Comparison of ENCODE assay signal across 7 mouse cellular contexts in the genomic region with DNA sequence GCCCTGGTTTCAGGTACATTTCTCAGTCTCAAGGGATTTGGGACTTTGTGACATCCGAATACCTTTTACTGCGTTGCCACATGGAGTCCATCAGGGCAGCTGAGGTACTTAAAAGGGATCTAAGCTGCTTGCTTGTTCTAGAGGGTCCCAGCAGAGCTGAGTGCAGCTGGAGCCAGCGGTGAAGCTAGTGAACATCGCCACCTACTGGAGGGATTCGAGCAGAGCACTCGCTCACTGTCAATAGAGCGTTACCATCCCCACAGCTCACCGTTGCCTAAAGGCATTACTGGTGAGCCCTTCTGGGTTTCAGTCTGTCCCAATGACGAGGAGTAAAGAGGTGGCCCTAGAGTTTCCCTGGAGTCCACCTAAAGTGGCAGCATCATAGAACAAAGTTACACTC. TPM values are rescaled to one million over a fixed set of nuclear protein-coding genes. Genes with fewer than 3 reads are reported as not detected.
DNase-seq lines count a peak whose midpoint lies in the region; ATAC-seq and TF ChIP-seq lines count a peak whose summit lies in the region.

No protein-coding gene starts in this region.

- H3K27me3 ChIP-seq in embryonic facial prominence, embryonic 12.5 days, result no peaks in the 10 kb centered on the region
- no peaks in the 10 kb centered on the region for H3K27me3 ChIP-seq in lung, embryonic 16.5 days (ENCODE audit: control insufficient read depth, insufficient read depth, low read depth, low read length)

- H3K4me2 ChIP-seq in embryonic facial prominence, embryonic 12.5 days (replicated peaks), result no peak overlapping the region
- no peak overlapping the region for H3K4me2 ChIP-seq in lung, embryonic 16.5 days (ENCODE audit: low read depth, low read length)

- WGBS in embryonic facial prominence, embryonic 12.5 days, result 3% methylated on average over 9 of the region's 9 CpGs
- 6% methylated on average over 9 of the region's 9 CpGs for WGBS in lung, embryonic 16.5 days

- peak; percentile 76 for DNase-seq in ES-E14 (ENCODE audit: low read depth, low spot score)
- peak; percentile 59 to 64 for DNase-seq in adrenal gland, adult 18-20 months (ENCODE audit: low spot score in 2 of 2)
- peak; percentile 63 to 81 for DNase-seq in heart, postnatal 14 days
- peak; percentile 63 to 86 for DNase-seq in kidney, postnatal 36 days
- DNase-seq in retina, embryonic 14.5 days (ENCODE audit: low spot score), result peak; percentile 94

- H3K4me3 ChIP-seq in ES-E14 (ENCODE audit: insufficient read depth in 1 of 2, low read depth in 1 of 2, low read length in 2 of 2, poor library complexity in 1 of 2, severe bottlenecking in 1 of 2), result no peak overlapping the region
- no peak overlapping the region for H3K4me3 ChIP-seq in embryonic facial prominence, embryonic 12.5 days
- no peak overlapping the region for H3K4me3 ChIP-seq in lung, embryonic 16.5 days (ENCODE audit: low read length)

- H3K27ac ChIP-seq in ES-E14 (ENCODE audit: insufficient read depth, low read depth, low read length, poor library complexity, severe bottlenecking), result no peak overlapping the region
- H3K27ac ChIP-seq in embryonic facial prominence, embryonic 12.5 days, result no peak overlapping the region
- H3K27ac ChIP-seq in lung, embryonic 16.5 days (ENCODE audit: low read length), result no peak overlapping the region

- in situ Hi-C loops in ES-E14 (cut with MboI; ENCODE audit: low sequenced_read_pairs in 2 of 2, unreplicated experiment in 2 of 2), result loop anchor here in 1 of 2 experiments (10.0 kb wide), 1 partner anchor 101 kb away; a partner anchor contains a TSS

- H3K9ac ChIP-seq in ES-E14 (ENCODE audit: insufficient read depth, low read depth, low read length, poor library complexity, severe bottlenecking), result no peak overlapping the region
- H3K9ac ChIP-seq in embryonic facial prominence, embryonic 12.5 days, result no peak overlapping the region
- H3K9ac ChIP-seq in lung, embryonic 16.5 days (ENCODE audit: low read length), result no peak overlapping the region

- intact Hi-C loops in heart, postnatal 14 days (cut with DNase I), result loop anchor here (10.0 kb wide), 1 partner anchor 101 kb away; a partner anchor contains a TSS

- H3K9me3 ChIP-seq in ES-E14 (ENCODE audit: control insufficient read depth, insufficient read depth, low read depth, low read length), result 0 out of 2 replicates have a peak, but pooled peaks cover 4% of the 10 kb centered on the region
- H3K9me3 ChIP-seq in embryonic facial prominence, embryonic 12.5 days, result peaks cover 5% of the 10 kb centered on the region; the same call in 1 of the 2 replicates
- no peaks in the 10 kb centered on the region; the same call in 1 of the 2 replicates for H3K9me3 ChIP-seq in lung, embryonic 16.5 days (ENCODE audit: control insufficient read depth, low read length)

- ATAC-seq in embryonic facial prominence, embryonic 12.5 days (ENCODE audit: insufficient number of reproducible peaks, insufficient read depth, low FRiP score, low TSS enrichment), result peak; percentile 48; the same call in 1 of the 2 replicates
- ATAC-seq in lung, embryonic 16.5 days (ENCODE audit: low read depth), result peak; percentile 86

- H3K4me1 ChIP-seq in ES-E14 (ENCODE audit: control insufficient read depth in 2 of 2, insufficient read depth in 2 of 2, low read length in 2 of 2, poor library complexity in 1 of 2), result peaks cover 0 to 1% of the 10 kb centered on the region in 2 experiments; a peak in 1 of 4 replicates
- 0 out of 2 replicates have a peak, but pooled peaks cover 1% of the 10 kb centered on the region for H3K4me1 ChIP-seq in embryonic facial prominence, embryonic 12.5 days
- no peaks in the 10 kb centered on the region for H3K4me1 ChIP-seq in lung, embryonic 16.5 days (replicated peaks; ENCODE audit: control insufficient read depth, insufficient read depth, low read length)

- peaks cover 5% of the 10 kb centered on the region; the same call in 1 of the 2 replicates for H3K36me3 ChIP-seq in ES-E14 (ENCODE audit: control insufficient read depth, insufficient read depth, low read length, poor library complexity, severe bottlenecking)
- H3K36me3 ChIP-seq in embryonic facial prominence, embryonic 12.5 days, result peaks cover 4% of the 10 kb centered on the region; the same call in 1 of the 2 replicates
- H3K36me3 ChIP-seq in lung, embryonic 16.5 days (ENCODE audit: control insufficient read depth, insufficient read depth, low read length), result peaks cover 5% of the 10 kb centered on the region; the same call in 1 of the 2 replicates

TF ChIP-seq in ES-E14, 5 proteins besides CTCF, POLR2A, EP300 and RAD21:
- no peak for TF ChIP-seq MAFK (IDR thresholded peaks at IDR 0.05; ENCODE audit: insufficient read depth, low read depth, low read length)
- peak; percentile 63; the same call in 1 of the 2 replicates for TF ChIP-seq ZC3H11A (IDR thresholded peaks at IDR 0.05; ENCODE audit: borderline replicate concordance, low read depth, low read length)
TF ChIP-seq in ES-E14: peak in this region for 1.

RNA-seq across cellular contexts. Expression of a gene that starts 46.1 kb away (rescaled TPM):
- total RNA-seq in ES-E14 (2012; rRNA removed), result 90.3 and 98.4 TPM in 2 replicates
- total RNA-seq in adrenal gland, adult 18-20 months (2021), result 10 to 100 TPM; 25.1 to 30.3 TPM
- 36.9 and 42.3 TPM in 2 replicates for polyA plus RNA-seq in embryonic facial prominence, embryonic 12.5 days (2016; fragmentation: Nextera tagmentation; extraction: Ambion mirVana)
- total RNA-seq in heart, postnatal 14 days (2021), result 10 to 100 TPM; 18.6 to 19.1 TPM
- 34.8 and 35.5 TPM in 2 replicates for polyA plus RNA-seq in lung, embryonic 16.5 days (2015; fragmentation: Nextera tagmentation; extraction: Ambion mirVana)
